Mouse (Mus musculus) right cerebral cortex, postnatal 10 days (tissue): ENCODE measurements around the gene Acads.
A peak's percentile ranks its signal among the peaks of the same experiment; 100 is the strongest.

Experiments used
- DNase-seq, 2 experiments: peaks; one replicate each; pipeline ENCODE4 v3.0.0; 2021; ENCODE audit warnings: low spot score in 2 of 2

Gene Acads

GRCm38 (mm10) chr5:115072143-115072542, 47.0 kb downstream of the Acads start:
- peak; percentile 66 to 75 for DNase-seq

DNA sequence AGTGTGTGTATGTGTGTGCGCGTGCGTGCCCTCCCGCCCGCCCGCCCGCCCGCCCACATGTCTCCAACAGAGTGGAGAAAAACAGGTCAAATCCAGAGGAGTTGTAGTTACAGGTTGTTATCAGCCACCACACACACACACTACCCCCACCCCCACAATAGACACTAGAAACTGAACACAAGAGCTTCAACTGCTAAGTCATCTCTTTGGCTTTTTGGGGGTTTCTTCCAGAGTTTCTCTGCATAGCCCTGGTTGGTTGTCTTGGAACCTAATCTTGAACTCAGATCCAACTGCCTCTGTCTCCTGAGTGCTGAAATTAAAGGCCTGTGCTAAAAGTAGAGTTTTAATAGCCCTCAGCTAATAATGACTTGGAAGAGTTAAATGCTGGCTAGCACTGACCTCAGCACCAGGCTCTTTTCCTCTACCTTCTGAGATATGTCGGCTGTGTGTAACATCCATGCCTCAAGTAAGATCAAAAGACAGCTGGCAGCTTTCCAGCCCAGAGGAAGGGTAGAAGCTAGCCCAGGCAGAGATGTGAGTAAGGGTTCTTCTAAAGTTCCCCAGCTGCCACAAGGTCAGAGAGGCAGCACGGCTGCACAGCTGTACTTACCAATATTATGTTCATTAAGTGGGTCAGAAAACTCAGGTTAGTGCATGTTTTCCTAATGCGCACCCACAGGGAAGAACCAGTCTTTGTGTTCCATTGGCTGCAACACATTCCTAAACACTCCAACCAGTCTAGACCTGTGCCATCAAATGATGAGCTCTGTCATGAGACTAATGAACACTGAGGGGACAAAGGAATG, 47.8 kb downstream of the Acads start:
- no peak for DNase-seq

- DNase-seq = no peak
Observed at GRCm38 (mm10) chr5:115070457-115070856, 48.7 kb downstream of the Acads start.

DNA sequence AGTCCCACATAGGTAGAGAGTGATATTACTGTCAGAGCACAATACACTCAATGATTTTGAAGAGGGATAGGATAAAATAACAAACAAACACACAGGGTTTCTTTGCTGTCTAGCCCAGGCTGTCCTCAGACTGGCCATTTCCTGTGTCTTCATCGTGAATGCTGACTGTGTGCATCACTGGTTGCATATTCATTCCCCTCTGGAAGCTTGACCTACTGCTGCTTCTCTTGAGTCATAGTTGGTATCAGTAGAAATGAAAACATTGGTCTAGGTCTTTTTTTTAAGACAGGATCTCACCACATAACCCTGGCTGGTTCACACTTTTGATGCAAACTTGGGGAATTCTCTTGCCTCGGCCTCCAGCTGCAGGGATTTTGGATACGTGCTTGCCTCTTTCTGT, 49.5 kb downstream of the Acads start:
- no peak for DNase-seq

- DNase-seq = no peak
Observed at GRCm38 (mm10) chr5:115068671-115069421, 50.3 kb downstream of the Acads start.

DNA sequence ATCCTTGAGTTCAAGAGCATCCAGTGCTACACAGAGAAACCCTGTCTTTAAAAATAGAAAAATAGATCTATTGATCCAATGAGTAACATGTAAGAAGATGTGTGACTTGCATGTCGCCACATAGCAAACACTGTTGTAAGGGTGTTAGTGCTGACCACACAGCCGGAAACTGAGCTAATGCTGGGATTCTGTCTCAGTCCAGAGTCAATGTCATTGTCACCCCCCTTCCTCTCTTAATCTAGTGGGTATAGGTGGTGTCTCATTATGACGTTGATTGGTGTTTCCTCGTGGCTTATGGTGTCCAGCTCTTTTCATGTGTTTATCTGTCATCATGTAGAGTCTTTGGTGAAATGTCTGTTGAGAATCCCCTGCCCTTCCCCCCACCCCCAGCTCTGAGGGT, 52.9 kb downstream of the Acads start:
- DNase-seq = no peak

GRCm38 (mm10) chr5:115063391-115063790, 55.8 kb downstream of the Acads start:
- DNase-seq = no peak

- DNase-seq = no peak
Observed at GRCm38 (mm10) chr5:115062566-115062965, 56.6 kb downstream of the Acads start.

- DNase-seq = no peak
Observed at GRCm38 (mm10) chr5:115060977-115061376, 58.2 kb downstream of the Acads start.
